Mouse (Mus musculus) Patski (cell line): ENCODE data around the gene Agps. TPM values are rescaled to one million over a fixed set of nuclear protein-coding genes. Genes with fewer than 3 reads are reported as not detected.

Source experiments
- ATAC-seq: fragments of 100-300 bp; one replicate; pipeline ENCODE4 v1.8.0; 2021
- CTCF ChIA-PET: fragments of 350-600 bp; sonication (Branson Sonifier 250); formaldehyde crosslinking; loops from one replicate; lab custom pipeline; 2022; ENCODE audit warnings: inconsistent platforms; lab: Charles Lee
- POLR2A ChIA-PET: fragments of 350-600 bp; sonication (Branson Sonifier 250); formaldehyde crosslinking; loops from one replicate; lab custom pipeline; 2022; ENCODE audit warnings: antibody characterized with exemption, inconsistent platforms; lab: Charles Lee
- DNase-seq: peaks from one replicate; pipeline ENCODE4 v3.0.0-alpha.2; 2011; ENCODE audit warnings: low read depth, low spot score
- H3K27me3 ChIP-seq: fragments of 371-371 bp; one replicate; pipeline ENCODE4 v1.5.1; 2021
- CTCF ChIP-seq: fragments of 100-300 bp; IDR thresholded peaks from one replicate; pipeline ENCODE4 v1.5.1; 2021
- in situ Hi-C: fragments of 300-500 bp; cut with MboI; formaldehyde crosslinking; loops from 3 replicates; pipeline ENCODE4 v1.11.1; 2018; ENCODE audit warnings: low pct_unique_long_range_greater_than_20kb, mixed read lengths
- polyA plus RNA-seq: library from polyadenylated mRNA; unstranded; gene quantifications from one replicate; pipeline ENCODE4 v1.2.3, GENCODE M21; 2021

Agps gene
- polyA plus RNA-seq, 1 experiment from 2014 or later: 37.0 TPM

GRCm38 (mm10) chr2:75806891-75807290 is 25.1 kb upstream of the Agps start:
- no peak for TF ChIP-seq CTCF
- POLR2A ChIA-PET: interaction anchor here (1.3 kb wide), 1 partner anchor 26 kb away, joined by 3 read pairs; no protein-coding TSS in a partner anchor
- CTCF ChIA-PET: interaction anchor here (2.5 kb wide), 1 partner anchor 21 kb away, joined by 5 read pairs; no protein-coding TSS in a partner anchor
- in situ Hi-C loops: no loop called here
- ATAC-seq (no peak), DNase-seq (no peak)
- H3K27me3 ChIP-seq: no peaks in the 10 kb centered on the region

GRCm38 (mm10) chr2:75807460-75807859 is 24.5 kb upstream of the Agps start:
- TF ChIP-seq CTCF: no peak
- ChIA-PET POLR2A (interaction anchor here (1.3 kb wide), 1 partner anchor 26 kb away, joined by 3 read pairs; no protein-coding TSS in a partner anchor), CTCF (interaction anchor here (2.5 kb wide), 1 partner anchor 22 kb away, joined by 5 read pairs; no protein-coding TSS in a partner anchor)
- DNase-seq (no peak), ATAC-seq (no peak)
- in situ Hi-C loops: no loop called here
- H3K27me3 ChIP-seq: no peaks in the 10 kb centered on the region

- peaks cover 5% of the 10 kb centered on the region for H3K27me3 ChIP-seq
- DNase-seq (no peak), ATAC-seq (no peak)
- ChIA-PET POLR2A (interaction anchor here (1.0 kb wide), 1 partner anchor 15 kb away, joined by 4 read pairs; no protein-coding TSS in a partner anchor), CTCF (interaction anchor here (1.4 kb wide), 1 partner anchor 17 kb away, joined by 4 read pairs; no protein-coding TSS in a partner anchor)
- in situ Hi-C loops: no loop called here
- TF ChIP-seq CTCF: no peak
Measured at GRCm38 (mm10) chr2:75814880-75815279, 17.1 kb upstream of the Agps start.

GRCm38 (mm10) chr2:75815521-75815920 is 16.5 kb upstream of the Agps start:
- ChIA-PET CTCF (no interaction called here), POLR2A (no interaction called here)
- DNase-seq: no peak
- peaks cover 5% of the 10 kb centered on the region for H3K27me3 ChIP-seq
- in situ Hi-C loops: no loop called here
- no peak for TF ChIP-seq CTCF
- ATAC-seq: no peak

- in situ Hi-C loops: no loop called here
- H3K27me3 ChIP-seq: peaks cover 5% of the 10 kb centered on the region
- ChIA-PET CTCF (no interaction called here), POLR2A (interaction anchor here (0.7 kb wide), 1 partner anchor 527 kb away, joined by 3 read pairs; no protein-coding TSS in a partner anchor)
- DNase-seq (no peak), ATAC-seq (no peak)
- no peak for TF ChIP-seq CTCF
Measured at GRCm38 (mm10) chr2:75816673-75817072, 15.3 kb upstream of the Agps start.

GRCm38 (mm10) chr2:75818719-75819118 is 13.3 kb upstream of the Agps start:
- H3K27me3 ChIP-seq: peaks cover 5% of the 10 kb centered on the region
- DNase-seq: no peak
- ChIA-PET POLR2A (no interaction called here), CTCF (no interaction called here)
- in situ Hi-C loops: no loop called here
- ATAC-seq: no peak
- no peak for TF ChIP-seq CTCF

- POLR2A ChIA-PET: no interaction called here
- TF ChIP-seq CTCF: no peak
- in situ Hi-C loops: no loop called here
- CTCF ChIA-PET: no interaction called here
- DNase-seq (no peak), ATAC-seq (no peak)
- peaks cover 5% of the 10 kb centered on the region for H3K27me3 ChIP-seq
Measured at GRCm38 (mm10) chr2:75819796-75820195, 12.2 kb upstream of the Agps start.

GRCm38 (mm10) chr2:75821971-75822751 is 9.8 kb upstream of the Agps start:
- peaks cover 5% of the 10 kb centered on the region for H3K27me3 ChIP-seq
- DNase-seq: no peak
- ATAC-seq: no peak
- CTCF ChIA-PET: no interaction called here
- no peak for TF ChIP-seq CTCF
- in situ Hi-C loops: no loop called here
- POLR2A ChIA-PET: no interaction called here

GRCm38 (mm10) chr2:75823736-75824135 is 8.2 kb upstream of the Agps start:
- no peaks in the 10 kb centered on the region for H3K27me3 ChIP-seq
- POLR2A ChIA-PET: no interaction called here
- ATAC-seq (no peak), DNase-seq (no peak)
- in situ Hi-C loops: no loop called here
- TF ChIP-seq CTCF: no peak
- CTCF ChIA-PET: no interaction called here

GRCm38 (mm10) chr2:75824144-75824543 is 7.8 kb upstream of the Agps start:
- TF ChIP-seq CTCF: no peak
- CTCF ChIA-PET: no interaction called here
- in situ Hi-C loops: no loop called here
- H3K27me3 ChIP-seq: no peaks in the 10 kb centered on the region
- DNase-seq (no peak), ATAC-seq (no peak)
- POLR2A ChIA-PET: no interaction called here

GRCm38 (mm10) chr2:75824846-75825245 is 7.1 kb upstream of the Agps start:
- in situ Hi-C loops: no loop called here
- DNase-seq (no peak), ATAC-seq (no peak)
- ChIA-PET POLR2A (no interaction called here), CTCF (no interaction called here)
- TF ChIP-seq CTCF: no peak
- no peaks in the 10 kb centered on the region for H3K27me3 ChIP-seq
